Mouse (Mus musculus) intestine, embryonic 14.5 days (tissue): ENCODE data around the gene Eif2s2. TPM values are rescaled to one million over a fixed set of nuclear protein-coding genes. Genes with fewer than 3 reads are reported as not detected.
"Not testable (repeated sequence)": the region's sequence is repeated elsewhere in the genome, so short reads cannot be mapped to it uniquely, and the experiment has no call there.

Experiments
- ATAC-seq: fragments of 200-750 bp; cut with Nextera tagmentation; replicated peaks from 2 replicates; pipeline ENCODE4 v1.8.0; 2017; ENCODE audit warnings: low read depth, moderate number of reproducible peaks, moderate TSS enrichment, moderate library complexity; ENCODE audit not compliant: low FRiP score, low TSS enrichment
- DNase-seq: peaks from one replicate; pipeline ENCODE4 v3.0.0-alpha.2; 2018; ENCODE audit warnings: low spot score
- H3K27ac ChIP-seq: fragments of 300-500 bp; sonication (generic); 2 replicates; pipeline ENCODE4 v1.5.1; 2014; ENCODE audit warnings: low read depth, mild to moderate bottlenecking, control low read depth
- H3K27me3 ChIP-seq: fragments of 300-500 bp; sonication (generic); replicated peaks from 2 replicates; pipeline ENCODE4 v1.6.1; 2014; ENCODE audit warnings: low read length, control low read depth; ENCODE audit not compliant: control insufficient read depth, insufficient read depth
- H3K36me3 ChIP-seq: fragments of 300-500 bp; sonication (generic); 2 replicates; pipeline ENCODE4 v1.6.1; 2014; ENCODE audit warnings: low read length, control low read depth; ENCODE audit not compliant: control insufficient read depth, insufficient read depth
- H3K4me1 ChIP-seq: fragments of 300-500 bp; sonication (generic); replicated peaks from 2 replicates; pipeline ENCODE4 v1.6.1; 2014; ENCODE audit warnings: low read length, control low read depth, mixed read lengths; ENCODE audit not compliant: control insufficient read depth, insufficient read depth
- H3K4me2 ChIP-seq: fragments of 300-500 bp; sonication (generic); 2 replicates; pipeline ENCODE4 v1.6.1; 2014; ENCODE audit warnings: low read length
- H3K4me3 ChIP-seq: fragments of 300-500 bp; sonication (generic); 2 replicates; pipeline ENCODE4 v1.5.1; 2014; ENCODE audit warnings: low read depth, low read length, control low read depth, mixed read lengths
- H3K9ac ChIP-seq: fragments of 300-500 bp; sonication (generic); 2 replicates; pipeline ENCODE4 v1.6.1; 2014; ENCODE audit warnings: mild to moderate bottlenecking, low read length
- H3K9me3 ChIP-seq: fragments of 300-500 bp; sonication (generic); 2 replicates; pipeline ENCODE4 v1.6.1; 2016; ENCODE audit warnings: low read length, control low read depth; ENCODE audit not compliant: control insufficient read depth
- WGBS: fragments of 180-500 bp; shearing (Covaris S2); extraction: QIAGEN DNeasy Blood & Tissue Kit; methylation state at CpG from one replicate; pipeline ENCODE4 v1.1.7; 2014; 5-methylcytosine and 5-hydroxymethylcytosine counted together
- polyA plus RNA-seq: library from polyadenylated mRNA; unstranded; fragments of >200 nt; fragmentation: Nextera tagmentation; extraction: Ambion mirVana; gene quantifications from 2 replicates; pipeline ENCODE4 v1.2.1, GENCODE M21; 2014

The Eif2s2 gene
- polyA plus RNA-seq, 1 experiment from 2014 or later = 107 TPM

- no peak for ATAC-seq
- 46% methylated on average over 2 of the region's 2 CpGs for WGBS
- Histone ChIP-seq H3K9ac (no peak overlapping the region), H3K4me2 (no peak overlapping the region), H3K36me3 (no peaks in the 10 kb centered on the region), H3K27ac (no peak overlapping the region), H3K9me3 (no peaks in the 10 kb centered on the region), H3K4me1 (no peaks in the 10 kb centered on the region), H3K27me3 (no peaks in the 10 kb centered on the region), H3K4me3 (no peak overlapping the region)
- DNase-seq = no peak
These were observed 13.1 kb upstream of the Eif2s2 start for GRCm38 (mm10) chr2:154905796-154906195.

GRCm38 (mm10) chr2:154902111-154902510, 9.4 kb upstream of the Eif2s2 start:
- no peak for ATAC-seq
- H3K27ac ChIP-seq = no peak overlapping the region
- no peak overlapping the region for H3K4me3 ChIP-seq
- H3K9ac ChIP-seq = no peak overlapping the region
- no peaks in the 10 kb centered on the region for H3K36me3 ChIP-seq
- no peaks in the 10 kb centered on the region for H3K9me3 ChIP-seq
- H3K4me2 ChIP-seq = no peak overlapping the region
- no peaks in the 10 kb centered on the region for H3K27me3 ChIP-seq
- WGBS = 89% methylated on average over 3 of the region's 3 CpGs
- H3K4me1 ChIP-seq = no peaks in the 10 kb centered on the region
- no peak for DNase-seq

- not testable (repeated sequence) for H3K4me2 ChIP-seq, ATAC-seq
These were observed 6.7 kb upstream of the Eif2s2 start for GRCm38 (mm10) chr2:154899412-154899811.

GRCm38 (mm10) chr2:154899004-154899403, 6.3 kb upstream of the Eif2s2 start:
- not testable (repeated sequence) for H3K27ac ChIP-seq, H3K9ac ChIP-seq, H3K9me3 ChIP-seq, ATAC-seq, H3K4me2 ChIP-seq, DNase-seq, H3K36me3 ChIP-seq, H3K27me3 ChIP-seq, H3K4me1 ChIP-seq, H3K4me3 ChIP-seq
- 85% methylated on average over 7 of the region's 8 CpGs for WGBS

More at GRCm38 (mm10) chr2:154899412-154899811, 6.7 kb upstream of the Eif2s2 start:
- not testable (repeated sequence) for H3K9me3 ChIP-seq, H3K9ac ChIP-seq, DNase-seq, H3K4me1 ChIP-seq, H3K36me3 ChIP-seq, H3K27me3 ChIP-seq, H3K27ac ChIP-seq, H3K4me3 ChIP-seq
- WGBS = 83% methylated on average over 4 of the region's 4 CpGs

GRCm38 (mm10) chr2:154893548-154893947, 813 bp upstream of the Eif2s2 start:
- ATAC-seq (no peak), DNase-seq (no peak)
- Histone ChIP-seq H3K4me3 (no peak overlapping the region), H3K4me1 (peaks cover 17% of the 10 kb centered on the region), H3K27me3 (no peaks in the 10 kb centered on the region), H3K9me3 (no peaks in the 10 kb centered on the region), H3K4me2 (peak overlapping the region; percentile 90), H3K9ac (no peak overlapping the region), H3K27ac (no peak overlapping the region), H3K36me3 (no peaks in the 10 kb centered on the region)
- 55% methylated on average over 4 of the region's 4 CpGs for whole genome bisulfite sequencing

GRCm38 (mm10) chr2:154893045-154893385, 280 bp upstream of the Eif2s2 start:
- no peak; the same call in 1 of the 2 replicates for ATAC-seq
- peak overlapping the region; percentile 63 for H3K4me3 ChIP-seq
- peaks cover 17% of the 10 kb centered on the region for H3K4me1 ChIP-seq
- 10% methylated on average over 12 of the region's 12 CpGs for WGBS
- DNase-seq = no peak
- no peaks in the 10 kb centered on the region for H3K27me3 ChIP-seq
- H3K27ac ChIP-seq = peak overlapping the region; percentile 38; the same call in 1 of the 2 replicates
- H3K4me2 ChIP-seq = peak overlapping the region; percentile 90
- H3K36me3 ChIP-seq = peaks cover 2% of the 10 kb centered on the region
- H3K9me3 ChIP-seq = no peaks in the 10 kb centered on the region
- peak overlapping the region; percentile 48 for H3K9ac ChIP-seq

- 10% methylated on average over 2 of the region's 2 CpGs for WGBS
- Histone ChIP-seq H3K9me3 (no peaks in the 10 kb centered on the region), H3K9ac (peak overlapping the region; percentile 65), H3K27me3 (no peaks in the 10 kb centered on the region), H3K4me1 (peaks cover 17% of the 10 kb centered on the region), H3K27ac (no peak overlapping the region), H3K36me3 (peaks cover 16% of the 10 kb centered on the region), H3K4me3 (peak overlapping the region; percentile 63), H3K4me2 (peak overlapping the region; percentile 90)
- ATAC-seq (no peak), DNase-seq (no peak)
These were observed 1.1 kb downstream of the Eif2s2 start for GRCm38 (mm10) chr2:154891585-154891984.

- Histone ChIP-seq H3K36me3 (peaks cover 87% of the 10 kb centered on the region), H3K4me2 (no peak overlapping the region), H3K9me3 (no peaks in the 10 kb centered on the region), H3K9ac (no peak overlapping the region), H3K27me3 (no peaks in the 10 kb centered on the region), H3K4me3 (no peak overlapping the region), H3K4me1 (no peaks in the 10 kb centered on the region), H3K27ac (no peak overlapping the region)
- ATAC-seq (no peak), DNase-seq (no peak)
- WGBS = 77% methylated on average over 2 of the region's 2 CpGs
These were observed 16.1 kb downstream of the Eif2s2 start for GRCm38 (mm10) chr2:154876621-154877020.

GRCm38 (mm10) chr2:154869954-154870641, 22.6 kb downstream of the Eif2s2 start:
- H3K9ac ChIP-seq = no peak overlapping the region
- H3K27me3 ChIP-seq = no peaks in the 10 kb centered on the region
- no peak overlapping the region for H3K4me3 ChIP-seq
- no peaks in the 10 kb centered on the region for H3K4me1 ChIP-seq
- no peak for ATAC-seq
- no peaks in the 10 kb centered on the region for H3K9me3 ChIP-seq
- H3K27ac ChIP-seq = no peak overlapping the region
- peaks cover 95% of the 10 kb centered on the region for H3K36me3 ChIP-seq
- H3K4me2 ChIP-seq = no peak overlapping the region
- DNase-seq = no peak
